Mouse (Mus musculus) urinary bladder, postnatal 25 days (tissue): ENCODE results near the gene Dlx5.

Source experiments
- DNase-seq: peaks from one replicate; pipeline ENCODE4 v3.0.0; 2022; ENCODE audit warnings: low spot score

Dlx5 gene

GRCm38 (mm10) chr6:6876231-6876630 is 5.7 kb downstream of the Dlx5 start:
- DNase-seq, result no peak

- no peak for DNase-seq
Observed at GRCm38 (mm10) chr6:6875676-6876075, 6.2 kb downstream of the Dlx5 start.

- no peak for DNase-seq
Observed at GRCm38 (mm10) chr6:6875136-6875535, 6.7 kb downstream of the Dlx5 start.

- no peak for DNase-seq
Observed at GRCm38 (mm10) chr6:6874073-6874771, 7.7 kb downstream of the Dlx5 start.

- no peak for DNase-seq
Observed at GRCm38 (mm10) chr6:6873476-6874072, 8.3 kb downstream of the Dlx5 start.

GRCm38 (mm10) chr6:6872873-6873272 is 9.0 kb downstream of the Dlx5 start:
- no peak for DNase-seq

GRCm38 (mm10) chr6:6871692-6872091 is 10.2 kb downstream of the Dlx5 start:
- DNase-seq, result no peak

- DNase-seq, result no peak
Observed at GRCm38 (mm10) chr6:6870876-6871420, 10.9 kb downstream of the Dlx5 start.

GRCm38 (mm10) chr6:6869961-6870800 is 11.7 kb downstream of the Dlx5 start:
- no peak for DNase-seq

- DNase-seq, result no peak
Observed at GRCm38 (mm10) chr6:6869041-6869685, 12.7 kb downstream of the Dlx5 start.

GRCm38 (mm10) chr6:6867031-6867430 is 14.9 kb downstream of the Dlx5 start:
- no peak for DNase-seq

- DNase-seq, result no peak
Observed at GRCm38 (mm10) chr6:6864441-6865440, 17.1 kb downstream of the Dlx5 start.

GRCm38 (mm10) chr6:6863955-6864354 is 17.9 kb downstream of the Dlx5 start:
- no peak for DNase-seq

GRCm38 (mm10) chr6:6863160-6863870 is 18.6 kb downstream of the Dlx5 start, which contains the start of gene Dlx6:
TSS of gene Dlx6 (plus strand) at chr6:6863334.
- no peak for DNase-seq

- DNase-seq, result no peak
Observed at GRCm38 (mm10) chr6:6862611-6863010, 19.3 kb downstream of the Dlx5 start.

- no peak for DNase-seq
Observed at GRCm38 (mm10) chr6:6861798-6862428, 20.0 kb downstream of the Dlx5 start.

- no peak for DNase-seq
Observed at GRCm38 (mm10) chr6:6861086-6861797, 20.6 kb downstream of the Dlx5 start.

GRCm38 (mm10) chr6:6860411-6861085 is 21.3 kb downstream of the Dlx5 start:
- no peak for DNase-seq
